ENCODE assay signal across 8 mouse cellular contexts in the genomic region with DNA sequence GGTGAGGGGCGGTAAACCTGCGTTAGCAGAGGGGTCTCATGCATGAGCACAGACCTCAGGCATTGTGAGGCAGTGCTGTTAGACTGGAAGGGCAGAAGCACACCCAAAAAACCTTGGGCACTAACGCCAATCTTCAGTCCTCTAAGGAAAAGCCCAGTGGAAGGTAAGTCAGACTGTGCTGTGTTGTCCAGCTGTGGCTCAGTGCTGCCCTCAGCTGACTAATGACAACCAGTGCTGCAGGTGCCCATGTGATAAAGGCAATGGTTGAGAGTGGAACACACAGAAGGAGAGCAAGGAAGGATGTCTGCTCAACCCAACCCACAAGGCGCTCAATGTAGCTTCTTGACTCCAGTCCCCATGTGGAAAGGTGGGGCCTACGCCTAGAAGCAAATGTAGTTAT.
A peak's percentile ranks its signal among the peaks of the same experiment; 100 is the strongest.
DNase-seq lines count a peak whose midpoint lies in the region; ATAC-seq and TF ChIP-seq lines count a peak whose summit lies in the region.

No protein-coding gene starts in this region.

- 0 out of 2 replicates have a peak, but pooled peaks have one; percentile 42 for ATAC-seq in forebrain, embryonic 12.5 days (ENCODE audit: low FRiP score)
- ATAC-seq in forebrain, embryonic 16.5 days: no peak
- ATAC-seq in limb, embryonic 14.5 days (ENCODE audit: low FRiP score, low read depth): no peak

- peaks cover 77% of the 10 kb centered on the region for H3K36me3 ChIP-seq in forebrain, embryonic 12.5 days (replicated peaks)
- H3K36me3 ChIP-seq in forebrain, embryonic 16.5 days (ENCODE audit: control insufficient read depth, insufficient read depth): peaks cover 14% of the 10 kb centered on the region; the same call in 1 of the 2 replicates
- H3K36me3 ChIP-seq in limb, embryonic 14.5 days (ENCODE audit: control insufficient read depth, insufficient read depth, low read length): peaks cover 72% of the 10 kb centered on the region
- H3K36me3 ChIP-seq in limb, embryonic 10.5 days: peaks cover 100% of the 10 kb centered on the region
- no peaks in the 10 kb centered on the region for H3K36me3 ChIP-seq in liver, adult 2 months (ENCODE audit: control insufficient read depth, insufficient read depth, low read length)
- H3K36me3 ChIP-seq in hindbrain, embryonic 10.5 days: peaks cover 97% of the 10 kb centered on the region

- no peaks in the 10 kb centered on the region for H3K79me2 ChIP-seq in liver, adult 2 months (ENCODE audit: control insufficient read depth, insufficient read depth, low read length)

- peak; percentile 90 for TF ChIP-seq CTCF in liver, adult 2 months (IDR thresholded peaks at IDR 0.05; ENCODE audit: low read depth, low read length)

- H3K4me2 ChIP-seq in forebrain, embryonic 12.5 days: no peak overlapping the region
- no peak overlapping the region for H3K4me2 ChIP-seq in forebrain, embryonic 16.5 days (ENCODE audit: low read length)
- no peak overlapping the region for H3K4me2 ChIP-seq in limb, embryonic 14.5 days (replicated peaks; ENCODE audit: low read depth, low read length, severe bottlenecking)

- H3K27ac ChIP-seq in forebrain, embryonic 12.5 days: no peak overlapping the region
- H3K27ac ChIP-seq in forebrain, embryonic 16.5 days (ENCODE audit: low read length): no peak overlapping the region
- H3K27ac ChIP-seq in limb, embryonic 14.5 days (replicated peaks; ENCODE audit: low read depth, low read length): no peak overlapping the region
- H3K27ac ChIP-seq in limb, embryonic 10.5 days: no peak overlapping the region
- no peak overlapping the region for H3K27ac ChIP-seq in liver, adult 2 months (replicated peaks; ENCODE audit: insufficient read depth, low read depth, low read length)
- H3K27ac ChIP-seq in hindbrain, embryonic 10.5 days: no peak overlapping the region

- 94% methylated on average over 5 of the region's 5 CpGs for WGBS in forebrain, embryonic 12.5 days
- WGBS in forebrain, embryonic 16.5 days: 88% methylated on average over 5 of the region's 5 CpGs
- 85% methylated on average over 5 of the region's 5 CpGs for WGBS in limb, embryonic 14.5 days
- WGBS in limb, embryonic 10.5 days: 91% methylated on average over 5 of the region's 5 CpGs
- 79% methylated on average over 5 of the region's 5 CpGs for WGBS in liver, adult 2 months
- WGBS in hindbrain, embryonic 10.5 days: 92% methylated on average over 5 of the region's 5 CpGs

- peak; percentile 12 for DNase-seq in limb, embryonic 14.5 days (ENCODE audit: low spot score)
- DNase-seq in limb, embryonic 10.5 days (ENCODE audit: low spot score): no peak
- peak; percentile 7 for DNase-seq in MEL-GATA-1-ER (ENCODE audit: extremely low read depth, low read depth)
- peak; percentile 47 for DNase-seq in liver, adult 2 months (ENCODE audit: extremely low read depth, low read depth, low spot score)
- no peak for DNase-seq in hindbrain, embryonic 10.5 days (ENCODE audit: low spot score)
- DNase-seq in thymus, postnatal 10 days (ENCODE audit: low spot score in 2 of 2): no peak

- TF ChIP-seq POLR2A in limb, embryonic 14.5 days (IDR thresholded peaks at IDR 0.05; ENCODE audit: borderline replicate concordance, extremely low read depth, insufficient read depth, insufficient read length): no peak
- no peak for TF ChIP-seq POLR2A in liver, adult 2 months (IDR thresholded peaks at IDR 0.05; ENCODE audit: extremely low read depth, insufficient read depth, low read length)

- no peaks in the 10 kb centered on the region for H3K4me1 ChIP-seq in forebrain, embryonic 12.5 days
- H3K4me1 ChIP-seq in forebrain, embryonic 16.5 days (replicated peaks; ENCODE audit: control insufficient read depth, insufficient read depth, low read length): no peaks in the 10 kb centered on the region
- no peaks in the 10 kb centered on the region for H3K4me1 ChIP-seq in limb, embryonic 14.5 days (ENCODE audit: control insufficient read depth, insufficient read depth, low read length)
- no peaks in the 10 kb centered on the region for H3K4me1 ChIP-seq in limb, embryonic 10.5 days
- H3K4me1 ChIP-seq in liver, adult 2 months (ENCODE audit: control insufficient read depth, insufficient read depth, low read length): no peaks in the 10 kb centered on the region
- H3K4me1 ChIP-seq in hindbrain, embryonic 10.5 days (replicated peaks): no peaks in the 10 kb centered on the region

- no peaks in the 10 kb centered on the region for H3K9me3 ChIP-seq in forebrain, embryonic 12.5 days
- no peaks in the 10 kb centered on the region for H3K9me3 ChIP-seq in forebrain, embryonic 16.5 days (ENCODE audit: control insufficient read depth, low read length)
- H3K9me3 ChIP-seq in limb, embryonic 14.5 days (ENCODE audit: control insufficient read depth, low read length): no peaks in the 10 kb centered on the region
- no peaks in the 10 kb centered on the region for H3K9me3 ChIP-seq in limb, embryonic 10.5 days (replicated peaks)
- H3K9me3 ChIP-seq in hindbrain, embryonic 10.5 days: no peaks in the 10 kb centered on the region

- no peak overlapping the region for H3K9ac ChIP-seq in forebrain, embryonic 12.5 days
- no peak overlapping the region for H3K9ac ChIP-seq in forebrain, embryonic 16.5 days (replicated peaks; ENCODE audit: low read depth, low read length)
- no peak overlapping the region for H3K9ac ChIP-seq in limb, embryonic 14.5 days (ENCODE audit: low read depth, low read length, severe bottlenecking)
- H3K9ac ChIP-seq in liver, adult 2 months (ENCODE audit: low read depth, low read length): no peak overlapping the region

- no peaks in the 10 kb centered on the region for H3K27me3 ChIP-seq in forebrain, embryonic 12.5 days
- no peaks in the 10 kb centered on the region for H3K27me3 ChIP-seq in forebrain, embryonic 16.5 days (replicated peaks; ENCODE audit: control insufficient read depth, insufficient read depth, low read length)
- H3K27me3 ChIP-seq in limb, embryonic 14.5 days (ENCODE audit: control insufficient read depth, insufficient read depth, low read length): no peaks in the 10 kb centered on the region
- H3K27me3 ChIP-seq in limb, embryonic 10.5 days (ENCODE audit: low read depth, poor library complexity, severe bottlenecking): no peaks in the 10 kb centered on the region
- no peaks in the 10 kb centered on the region for H3K27me3 ChIP-seq in liver, adult 2 months (ENCODE audit: control insufficient read depth, insufficient read depth, low read length)
- H3K27me3 ChIP-seq in hindbrain, embryonic 10.5 days (ENCODE audit: insufficient read depth, poor library complexity, severe bottlenecking): no peaks in the 10 kb centered on the region

- no peak overlapping the region for H3K4me3 ChIP-seq in forebrain, embryonic 12.5 days (replicated peaks)
- no peak overlapping the region for H3K4me3 ChIP-seq in forebrain, embryonic 16.5 days (replicated peaks; ENCODE audit: low read length)
- H3K4me3 ChIP-seq in limb, embryonic 14.5 days (replicated peaks; ENCODE audit: low read length): no peak overlapping the region
- H3K4me3 ChIP-seq in limb, embryonic 10.5 days: no peak overlapping the region
- H3K4me3 ChIP-seq in liver, adult 2 months (ENCODE audit: insufficient read depth, low read depth, low read length): no peak overlapping the region
- H3K4me3 ChIP-seq in hindbrain, embryonic 10.5 days: no peak overlapping the region

Comparison
In these comparisons a context has a peak if more than half of its experiments do, and no peak if none do; other contexts are left out.
1. DNase-seq: peak in limb, embryonic 14.5 days (single experiment), MEL-GATA-1-ER (single experiment) and liver, adult 2 months (single experiment); none in limb, embryonic 10.5 days (single experiment), hindbrain, embryonic 10.5 days (single experiment) and thymus, postnatal 10 days (0 of 2).